Comparison of ENCODE assay signal across 11 mouse cellular contexts in the genomic region with DNA sequence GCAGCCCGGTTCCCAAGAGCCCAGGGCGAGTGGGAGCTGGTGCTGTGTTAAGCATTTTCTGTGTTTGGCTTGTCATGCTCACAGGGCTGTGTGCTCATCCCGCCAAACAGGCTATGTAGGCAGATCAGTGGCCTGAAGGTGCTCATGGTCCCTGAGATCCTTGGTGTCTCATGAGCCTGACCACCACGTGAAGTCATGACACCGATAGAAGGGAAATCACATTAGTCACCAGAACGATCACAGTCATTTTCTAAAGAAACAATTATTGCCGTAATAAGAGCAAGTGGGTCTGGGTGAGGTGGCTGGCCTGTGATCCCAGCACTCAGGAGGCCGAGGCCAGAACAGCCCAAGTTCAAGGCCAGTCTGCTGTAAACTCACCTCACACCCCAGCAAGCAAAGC. TPM values are rescaled to one million over a fixed set of nuclear protein-coding genes. Genes with fewer than 3 reads are reported as not detected.
DNase-seq lines count a peak whose midpoint lies in the region; ATAC-seq and TF ChIP-seq lines count a peak whose summit lies in the region.
"Had no signal": no experiment of that assay in that cellular context is flagged by ENCODE, and none has a peak within 500 bp of the region (broad histone marks: within the 10 kb centered on the region; RNA-seq: fewer than 3 reads in every experiment).

No protein-coding gene starts in this region.

- no peak for TF ChIP-seq POLR2A in heart, adult 2 months (IDR thresholded peaks at IDR 0.05; ENCODE audit: insufficient read depth, low read depth, low read length)

- no peaks in the 10 kb centered on the region for H3K9me3 ChIP-seq in lung, postnatal 0 days (ENCODE audit: low read length)
- H3K9me3 ChIP-seq in limb, embryonic 12.5 days: no peaks in the 10 kb centered on the region
- no peaks in the 10 kb centered on the region for H3K9me3 ChIP-seq in stomach, embryonic 16.5 days (replicated peaks; ENCODE audit: control insufficient read depth, low read length)

- no peak for TF ChIP-seq EP300 in heart, adult 2 months (IDR thresholded peaks at IDR 0.05; ENCODE audit: insufficient read depth, low read depth, low read length)
- TF ChIP-seq EP300 in lung, postnatal 0 days (IDR thresholded peaks at IDR 0.05): no peak

- intact Hi-C loops in heart, adult 2 months (cut with DNase I): no loop called here

- no peak for TF ChIP-seq CTCF in heart, adult 2 months (IDR thresholded peaks at IDR 0.05)
- no peak for TF ChIP-seq CTCF in lung, postnatal 0 days (IDR thresholded peaks at IDR 0.05)

- no peak overlapping the region for H3K9ac ChIP-seq in heart, adult 2 months (ENCODE audit: low read depth, low read length)
- no peak overlapping the region for H3K9ac ChIP-seq in lung, postnatal 0 days (replicated peaks; ENCODE audit: low read depth)
- no peak overlapping the region for H3K9ac ChIP-seq in limb, embryonic 12.5 days (replicated peaks)
- H3K9ac ChIP-seq in stomach, embryonic 16.5 days (ENCODE audit: low read length): peak overlapping the region; percentile 60
- H3K9ac ChIP-seq: liver, embryonic 14.5 days had no signal

- no peaks in the 10 kb centered on the region; the same call in 1 of the 2 replicates for H3K79me2 ChIP-seq in heart, adult 2 months (replicated peaks; ENCODE audit: control insufficient read depth, insufficient read depth, low read length)

- H3K4me2 ChIP-seq in lung, postnatal 0 days (replicated peaks; ENCODE audit: low read depth, low read length): no peak overlapping the region
- no peak overlapping the region for H3K4me2 ChIP-seq in limb, embryonic 12.5 days
- H3K4me2 ChIP-seq in stomach, embryonic 16.5 days (ENCODE audit: low read depth, low read length): no peak overlapping the region

- H3K27ac ChIP-seq in heart, adult 2 months: peak overlapping the region; percentile 74
- H3K27ac ChIP-seq in lung, postnatal 0 days (ENCODE audit: low read length): peak overlapping the region; percentile 78
- peak overlapping the region; percentile 78 for H3K27ac ChIP-seq in limb, embryonic 12.5 days
- H3K27ac ChIP-seq in stomach, embryonic 16.5 days (ENCODE audit: low read length): peak overlapping the region; percentile 96
- H3K27ac ChIP-seq: liver, embryonic 14.5 days had no signal

- peaks cover 24% of the 10 kb centered on the region for H3K4me1 ChIP-seq in heart, adult 2 months (ENCODE audit: control insufficient read depth, insufficient read depth, low read length)
- peaks cover 44% of the 10 kb centered on the region for H3K4me1 ChIP-seq in lung, postnatal 0 days (ENCODE audit: insufficient read depth, low read depth, low read length)
- H3K4me1 ChIP-seq in limb, embryonic 12.5 days (replicated peaks): peaks cover 38% of the 10 kb centered on the region
- H3K4me1 ChIP-seq in stomach, embryonic 16.5 days (ENCODE audit: control insufficient read depth, insufficient read depth, low read length): peaks cover 49% of the 10 kb centered on the region

- H3K36me3 ChIP-seq in heart, adult 2 months (ENCODE audit: control insufficient read depth, insufficient read depth, low read length): no peaks in the 10 kb centered on the region; the same call in 1 of the 2 replicates
- peaks cover 15% of the 10 kb centered on the region for H3K36me3 ChIP-seq in lung, postnatal 0 days (ENCODE audit: insufficient read depth, low read length)
- H3K36me3 ChIP-seq in limb, embryonic 12.5 days: peaks cover 45% of the 10 kb centered on the region
- 0 out of 2 replicates have a peak, but pooled peaks cover 5% of the 10 kb centered on the region for H3K36me3 ChIP-seq in stomach, embryonic 16.5 days (ENCODE audit: control insufficient read depth, insufficient read depth, low read length)

- DNase-seq in heart, adult 2 months: no peak
- no peak for DNase-seq in heart, postnatal 4 days
- no peak for DNase-seq in lung, postnatal 0 days (ENCODE audit: low spot score)
- DNase-seq in lung, adult 18-20 months: no peak
- DNase-seq in layer of hippocampus, adult 9-10 months (ENCODE audit: low spot score): no peak
- DNase-seq: adrenal gland, postnatal 36 days; right cerebral cortex, postnatal 25 days had no signal

- H3K27me3 ChIP-seq in heart, adult 2 months (ENCODE audit: control insufficient read depth, insufficient read depth, low read length): no peaks in the 10 kb centered on the region
- H3K27me3 ChIP-seq in lung, postnatal 0 days (replicated peaks; ENCODE audit: insufficient read depth, low read length): no peaks in the 10 kb centered on the region
- no peaks in the 10 kb centered on the region for H3K27me3 ChIP-seq in limb, embryonic 12.5 days
- no peaks in the 10 kb centered on the region for H3K27me3 ChIP-seq in stomach, embryonic 16.5 days (ENCODE audit: control insufficient read depth, insufficient read depth, low read length)

- ATAC-seq in lung, postnatal 0 days: no peak
- ATAC-seq in limb, embryonic 12.5 days (ENCODE audit: insufficient number of reproducible peaks, insufficient read depth, low FRiP score, low TSS enrichment, low read depth): no peak
- no peak for ATAC-seq in stomach, embryonic 16.5 days (ENCODE audit: insufficient read depth, low FRiP score)
- ATAC-seq in monocyte, adult 5-6 weeks (replicated peaks; ENCODE audit: insufficient number of reproducible peaks, low FRiP score, low TSS enrichment, poor library complexity, severe bottlenecking): no peak

- H3K4me3 ChIP-seq in heart, adult 2 months: no peak overlapping the region
- H3K4me3 ChIP-seq in lung, postnatal 0 days (ENCODE audit: low read depth, low read length): no peak overlapping the region
- no peak overlapping the region for H3K4me3 ChIP-seq in limb, embryonic 12.5 days (replicated peaks)
- H3K4me3 ChIP-seq in stomach, embryonic 16.5 days (replicated peaks; ENCODE audit: low read length): no peak overlapping the region

- 40% methylated on average over 8 of the region's 8 CpGs for WGBS in heart, adult 2 months
- 34% methylated on average over 8 of the region's 8 CpGs for WGBS in lung, postnatal 0 days
- WGBS in limb, embryonic 12.5 days: 70% methylated on average over 8 of the region's 8 CpGs
- WGBS in stomach, embryonic 16.5 days: 46% methylated on average over 8 of the region's 8 CpGs

RNA-seq across cellular contexts. Expression of a gene that starts 31.5 kb away (rescaled TPM):
- 10 to 100 TPM; 19.5 to 20.0 TPM for total RNA-seq in heart, adult 2 months (2021)
- 21.0 and 21.5 TPM in 2 replicates for polyA plus RNA-seq in heart, adult 2 months (2012; rRNA removed)
- 10 to 100 TPM; 45.4 to 46.0 TPM for total RNA-seq in heart, postnatal 4 days (2021)
- polyA plus RNA-seq in lung, postnatal 0 days (2015; fragmentation: Nextera tagmentation; extraction: Ambion mirVana): 121 and 150 TPM in 2 replicates
- polyA plus RNA-seq in limb, embryonic 12.5 days (2016; fragmentation: Nextera tagmentation; extraction: Ambion mirVana): 48.0 and 48.1 TPM in 2 replicates
- 108 and 139 TPM in 2 replicates for polyA plus RNA-seq in stomach, embryonic 16.5 days (2015; fragmentation: Nextera tagmentation; extraction: Ambion mirVana)
- total RNA-seq in monocyte, adult 5-6 weeks (2017): 12.9 to 14.8 TPM (median 14.4 TPM) in 3 replicates

RNA-seq across cellular contexts. Expression of a gene that starts 53.9 kb away (rescaled TPM):
- 10 to 100 TPM; 60.6 to 64.0 TPM for total RNA-seq in heart, adult 2 months (2021)
- polyA plus RNA-seq in heart, adult 2 months (2012; rRNA removed): 150 and 174 TPM in 2 replicates
- 100 to 1,000 TPM; 151 to 169 TPM for total RNA-seq in heart, postnatal 4 days (2021)
- polyA plus RNA-seq in lung, postnatal 0 days (2015; fragmentation: Nextera tagmentation; extraction: Ambion mirVana): 78.4 and 82.5 TPM in 2 replicates
- polyA plus RNA-seq in limb, embryonic 12.5 days (2016; fragmentation: Nextera tagmentation; extraction: Ambion mirVana): 184 and 185 TPM in 2 replicates
- polyA plus RNA-seq in stomach, embryonic 16.5 days (2015; fragmentation: Nextera tagmentation; extraction: Ambion mirVana): 124 and 174 TPM in 2 replicates
- total RNA-seq in monocyte, adult 5-6 weeks (2017): 941 to 1,144 TPM (median 1,080 TPM) in 3 replicates

RNA-seq across cellular contexts. Expression of a gene that starts 54.0 kb away (rescaled TPM):
- total RNA-seq in heart, adult 2 months (2021): 10 to 100 TPM; 12.6 to 16.3 TPM
- polyA plus RNA-seq in heart, adult 2 months (2012; rRNA removed): 11.4 and 14.8 TPM in 2 replicates
- 10 to 100 TPM; 12.9 to 13.4 TPM for total RNA-seq in heart, postnatal 4 days (2021)
- polyA plus RNA-seq in lung, postnatal 0 days (2015; fragmentation: Nextera tagmentation; extraction: Ambion mirVana): 5.8 and 6.3 TPM in 2 replicates
- 10.4 and 11.8 TPM in 2 replicates for polyA plus RNA-seq in limb, embryonic 12.5 days (2016; fragmentation: Nextera tagmentation; extraction: Ambion mirVana)
- 10.4 and 11.2 TPM in 2 replicates for polyA plus RNA-seq in stomach, embryonic 16.5 days (2015; fragmentation: Nextera tagmentation; extraction: Ambion mirVana)
- 5.4 to 13.6 TPM (median 6.6 TPM) in 3 replicates for total RNA-seq in monocyte, adult 5-6 weeks (2017)
